Mouse (Mus musculus) C2C12 (cell line): ENCODE measurements at regions not wholly inside any gene's neighbourhood (a gene's known extent, or its start where the extent isn't known, plus 50 kb on each side); places are given as distances from the start of the nearest gene placed in this dataset.
"Not testable (repeated sequence)": the region's sequence is repeated elsewhere in the genome, so short reads cannot be mapped to it uniquely, and the experiment has no call there.

Source experiments
- CTCF ChIP-seq: IDR thresholded peaks from one replicate; pipeline ENCODE4 v1.5.1; 2011; ENCODE audit not compliant: control insufficient read depth, insufficient read depth, insufficient read length
- FOSL1 ChIP-seq: IDR thresholded peaks from one replicate; pipeline ENCODE4 v1.8.0; 2011; ENCODE audit warnings: mild to moderate bottlenecking, low read length; ENCODE audit not compliant: poor library complexity, insufficient read depth, severe bottlenecking

GRCm38 (mm10) chr13:45175711-45176205 lies 97.3 kb downstream of the Gm9817 start:
- TF ChIP-seq CTCF, FOSL1: not testable (repeated sequence)
